Mouse (Mus musculus) gastrocnemius, postnatal 4 days (tissue): ENCODE results near the gene Ldlrap1. TPM values are rescaled to one million over a fixed set of nuclear protein-coding genes. Genes with fewer than 3 reads are reported as not detected.

Experiments
- DNase-seq, 2 experiments: peaks; one replicate each; pipeline ENCODE4 v3.0.0; 2021 to 2022; ENCODE audit warnings: low spot score in 2 of 2, mixed read lengths in 2 of 2
- total RNA-seq, 2 experiments: library from RNA; stranded (reverse); gene quantifications; 2 replicates each; pipeline ENCODE4 v1.2.3; 2021

Gene Ldlrap1
- total RNA-seq, 2 experiments from 2014 or later = 18.0 to 20.0 TPM

GRCm38 (mm10) chr4:134752911-134753426 is 14.9 kb downstream of the Ldlrap1 start:
- DNase-seq = no peak

DNA sequence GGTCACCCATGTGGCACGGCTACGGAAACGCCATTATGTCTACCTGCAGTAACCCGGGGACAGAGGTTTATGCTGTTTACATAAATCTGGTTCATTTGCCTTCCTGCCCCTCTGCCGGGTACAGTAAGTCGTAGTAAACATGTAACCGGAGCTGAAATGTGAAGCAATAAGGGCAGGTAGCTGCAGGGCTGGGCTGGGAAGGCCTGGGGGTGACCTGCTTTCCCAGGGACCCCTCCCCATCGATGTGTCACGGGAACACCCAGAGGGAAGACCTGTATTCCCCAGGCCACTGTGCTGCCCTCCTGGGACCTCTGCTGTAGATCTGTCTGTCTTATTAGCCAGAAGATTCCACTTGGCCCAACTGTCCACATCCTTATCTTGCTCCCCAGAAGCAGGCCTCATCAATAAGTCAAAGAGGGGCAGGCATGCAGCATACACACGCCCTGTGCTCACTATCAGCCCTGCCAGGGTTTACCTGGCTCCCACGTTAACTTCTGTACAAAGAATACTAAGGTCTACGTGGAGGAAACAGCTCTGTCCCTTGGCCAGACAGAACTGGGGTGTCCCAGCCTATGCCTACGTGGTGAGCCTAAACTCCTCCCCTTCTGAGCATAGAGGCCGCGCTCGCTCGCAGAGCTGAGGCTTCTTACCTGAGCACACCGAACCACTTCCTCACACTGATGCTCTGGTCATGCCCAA is 16.0 kb downstream of the Ldlrap1 start:
- DNase-seq = no peak

DNA sequence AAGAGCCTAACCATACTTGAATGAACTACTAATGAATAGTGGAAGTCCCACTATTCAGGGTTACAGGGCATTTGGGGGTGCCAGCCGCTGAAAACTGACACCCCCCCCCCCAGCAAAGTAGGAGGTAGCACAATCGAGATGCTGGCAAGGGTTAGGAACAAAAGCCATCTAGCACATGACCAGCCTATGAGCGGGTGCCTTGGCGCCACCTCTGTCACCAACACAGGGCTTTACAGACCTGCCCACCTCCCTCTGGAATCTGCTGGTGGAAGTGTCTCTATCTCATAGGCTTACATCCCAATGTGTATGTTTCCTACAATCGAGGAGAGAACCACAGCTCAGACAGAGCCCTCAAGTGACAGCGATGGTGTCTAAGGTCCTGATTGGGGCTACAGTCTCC is 17.0 kb downstream of the Ldlrap1 start:
- no peak for DNase-seq

DNA sequence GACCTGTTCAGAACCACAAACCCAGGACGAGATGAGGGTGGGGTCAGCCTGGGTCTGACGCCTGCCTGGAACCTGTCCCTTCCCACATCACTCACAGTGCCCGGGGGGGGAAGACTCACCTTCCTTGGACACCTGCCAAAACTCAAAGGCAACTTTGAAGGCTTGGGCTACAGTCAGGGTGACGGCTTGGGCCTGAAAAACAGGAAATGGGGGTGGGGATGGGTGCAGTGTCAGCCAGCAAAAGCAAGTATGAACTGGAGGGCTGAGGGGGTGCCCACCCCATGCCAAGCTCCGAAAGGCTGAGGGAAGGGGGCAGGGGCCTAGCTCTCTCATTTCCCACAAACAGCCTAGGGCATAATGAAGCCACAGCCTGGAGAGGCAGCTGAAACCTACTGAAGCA is 17.6 kb downstream of the Ldlrap1 start:
- no peak for DNase-seq

DNA sequence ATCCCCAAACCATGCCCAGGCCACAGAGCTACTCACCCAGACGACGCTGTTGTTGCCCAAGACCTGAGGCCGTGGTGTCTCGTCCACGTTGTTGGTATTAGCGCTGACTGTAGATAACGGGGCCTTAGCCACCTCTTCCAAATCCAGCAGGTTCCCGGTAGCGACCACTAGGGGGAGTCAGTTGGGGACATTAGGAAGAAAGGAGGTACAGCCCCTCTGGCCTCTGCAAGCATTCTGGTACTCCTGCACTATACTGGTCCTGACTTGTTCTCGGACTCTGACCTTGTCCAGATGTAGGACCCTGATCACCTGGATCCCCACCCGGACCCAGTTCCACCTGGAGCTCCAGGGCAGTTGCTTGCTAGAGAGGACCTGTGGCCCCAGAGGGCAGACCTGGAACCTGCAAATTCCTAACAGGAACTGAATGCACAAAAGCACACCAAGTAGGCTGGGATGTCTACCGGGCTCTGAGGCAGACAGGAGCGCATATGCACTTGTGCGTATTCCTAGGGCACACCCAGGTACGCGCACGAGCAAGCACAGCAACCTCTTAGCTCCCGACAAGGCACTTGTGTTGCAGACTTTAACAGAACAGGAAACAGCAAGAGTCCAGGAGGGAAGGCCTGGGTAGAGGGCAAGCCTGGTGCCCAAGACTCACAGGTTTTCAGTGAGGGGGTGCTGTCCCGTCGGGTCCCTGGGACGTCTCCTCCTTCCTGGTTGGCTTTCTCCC is 18.4 kb downstream of the Ldlrap1 start:
- no peak for DNase-seq

DNA sequence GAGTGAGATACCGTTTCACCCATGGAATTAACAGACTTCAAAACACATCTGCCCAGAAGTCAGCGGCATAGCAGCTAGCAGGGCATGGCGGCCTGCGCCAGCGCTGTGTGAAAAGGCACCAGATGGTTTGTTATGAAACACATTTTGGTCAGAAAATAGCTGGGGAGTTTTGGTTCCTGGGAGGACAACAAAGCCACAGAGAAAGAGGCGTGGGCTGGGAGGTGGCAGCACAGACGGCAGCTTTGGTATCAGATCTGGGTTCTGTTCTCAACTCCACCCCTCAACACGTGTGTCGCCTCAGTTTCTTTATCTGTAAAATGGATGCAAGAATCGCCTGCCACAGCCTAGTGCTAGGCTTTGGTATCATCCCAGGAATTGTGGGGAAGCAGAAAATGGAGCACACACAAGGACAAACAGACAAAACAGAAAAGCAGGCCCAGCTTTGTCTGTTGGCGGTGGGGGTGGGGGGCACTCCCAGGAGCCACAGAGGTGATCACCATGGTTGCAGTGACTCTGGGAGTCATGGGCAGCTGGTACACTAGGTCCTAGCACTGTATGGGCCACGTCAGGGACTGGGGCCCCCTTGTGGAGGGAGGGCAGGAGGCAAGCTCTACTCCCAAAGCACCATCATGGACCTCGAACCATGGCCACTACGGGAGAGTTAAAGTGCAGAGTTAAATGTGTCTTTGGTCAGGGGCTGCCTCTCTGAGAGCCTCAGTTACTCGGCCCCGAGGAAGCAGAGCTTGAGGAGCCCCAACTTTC is 21.7 kb downstream of the Ldlrap1 start:
- DNase-seq = no peak

- DNase-seq = no peak
Observed at GRCm38 (mm10) chr4:134743881-134744633, 23.8 kb downstream of the Ldlrap1 start.

GRCm38 (mm10) chr4:134741949-134742348 is 25.9 kb downstream of the Ldlrap1 start:
- DNase-seq = no peak

DNA sequence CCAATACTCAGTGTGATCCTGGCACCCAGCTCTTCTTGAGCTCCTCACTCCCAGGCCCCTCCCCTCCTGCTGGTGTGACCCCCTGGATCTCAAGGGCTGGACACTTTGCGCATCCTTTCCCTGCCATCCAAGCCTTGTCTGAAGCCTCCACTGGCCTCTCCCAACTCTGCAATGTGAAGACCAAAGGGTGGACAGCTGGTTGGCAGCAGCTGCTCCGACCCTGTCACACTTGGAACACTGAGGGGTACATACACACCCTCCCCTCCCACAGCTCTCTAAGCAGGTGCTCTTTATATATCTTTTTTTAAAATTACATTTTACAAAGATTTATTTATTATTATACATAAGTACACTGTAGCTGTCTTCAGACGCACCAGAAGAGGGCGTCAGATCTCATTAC is 27.6 kb downstream of the Ldlrap1 start:
- DNase-seq = no peak

- DNase-seq = no peak
Observed at GRCm38 (mm10) chr4:134739530-134739929, 28.3 kb downstream of the Ldlrap1 start.

GRCm38 (mm10) chr4:134737365-134737910 is 30.4 kb downstream of the Ldlrap1 start:
- no peak for DNase-seq

DNA sequence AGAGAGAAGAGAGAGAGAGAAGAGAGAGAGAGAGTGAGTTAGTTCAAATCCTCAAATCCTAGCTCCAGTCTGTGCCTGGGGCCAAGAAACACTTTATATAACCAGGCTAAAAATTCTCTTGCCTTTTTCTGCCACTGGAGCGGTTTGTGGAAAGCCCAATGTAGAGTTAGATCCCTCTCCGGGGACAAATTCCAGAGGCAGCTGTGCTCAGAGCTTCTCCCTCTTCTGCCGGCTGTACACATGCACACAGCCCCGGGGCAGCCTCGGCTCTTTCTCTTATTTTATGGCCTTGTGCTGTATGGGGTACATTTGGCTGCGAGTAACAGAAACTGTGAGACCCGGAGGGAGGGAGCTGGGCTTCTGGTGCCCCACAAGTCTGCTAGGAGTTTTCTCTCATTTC is 31.7 kb downstream of the Ldlrap1 start:
- DNase-seq = peak in 1 of 2 experiments; percentile 37

DNA sequence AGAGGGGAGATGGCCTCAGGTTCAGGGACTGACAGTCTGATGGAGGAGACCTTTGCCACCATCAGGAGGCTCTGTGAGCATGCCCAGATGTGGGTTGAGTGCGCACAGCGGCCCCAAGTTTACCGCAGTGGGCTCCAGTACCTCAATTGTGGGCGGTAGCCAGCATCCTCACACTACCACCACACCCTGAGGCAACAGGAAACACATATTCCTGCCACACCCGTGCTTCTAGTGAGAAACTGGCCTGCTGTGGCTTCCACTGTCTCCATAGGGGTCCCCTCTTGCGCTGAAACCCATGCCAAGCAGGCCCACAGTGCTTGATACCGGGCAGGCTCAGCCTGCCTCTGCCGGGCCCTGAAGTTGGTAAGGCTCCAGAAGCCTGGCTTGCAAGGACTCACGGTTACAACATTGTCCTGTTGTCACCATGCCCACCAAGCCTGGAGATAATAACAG is 33.2 kb downstream of the Ldlrap1 start:
- peak in 1 of 2 experiments; percentile 38 for DNase-seq

GRCm38 (mm10) chr4:134734038-134734628 is 33.7 kb downstream of the Ldlrap1 start:
- peak; percentile 61 to 75 for DNase-seq

- DNase-seq = no peak
Observed at GRCm38 (mm10) chr4:134733371-134733770, 34.5 kb downstream of the Ldlrap1 start.

DNA sequence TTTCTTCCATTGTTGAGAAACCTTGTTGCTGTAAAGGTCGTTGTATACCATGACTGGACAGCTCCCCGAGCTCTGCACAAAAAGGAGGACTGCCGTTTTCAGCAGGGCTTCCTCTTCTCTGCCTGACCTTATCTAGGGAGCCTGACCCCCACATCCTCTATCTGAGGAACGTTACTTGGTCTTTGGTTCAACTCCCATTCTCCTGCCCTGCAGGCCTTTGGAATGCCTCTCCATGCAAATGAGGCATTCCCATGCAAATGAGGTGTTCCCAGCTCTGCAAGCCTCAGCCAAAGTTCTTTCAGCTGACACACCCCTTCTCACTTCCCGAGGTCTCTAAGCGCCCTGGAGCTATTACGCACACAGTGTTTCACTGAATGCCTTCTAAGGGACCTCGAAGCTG is 37.7 kb downstream of the Ldlrap1 start:
- DNase-seq = no peak

DNA sequence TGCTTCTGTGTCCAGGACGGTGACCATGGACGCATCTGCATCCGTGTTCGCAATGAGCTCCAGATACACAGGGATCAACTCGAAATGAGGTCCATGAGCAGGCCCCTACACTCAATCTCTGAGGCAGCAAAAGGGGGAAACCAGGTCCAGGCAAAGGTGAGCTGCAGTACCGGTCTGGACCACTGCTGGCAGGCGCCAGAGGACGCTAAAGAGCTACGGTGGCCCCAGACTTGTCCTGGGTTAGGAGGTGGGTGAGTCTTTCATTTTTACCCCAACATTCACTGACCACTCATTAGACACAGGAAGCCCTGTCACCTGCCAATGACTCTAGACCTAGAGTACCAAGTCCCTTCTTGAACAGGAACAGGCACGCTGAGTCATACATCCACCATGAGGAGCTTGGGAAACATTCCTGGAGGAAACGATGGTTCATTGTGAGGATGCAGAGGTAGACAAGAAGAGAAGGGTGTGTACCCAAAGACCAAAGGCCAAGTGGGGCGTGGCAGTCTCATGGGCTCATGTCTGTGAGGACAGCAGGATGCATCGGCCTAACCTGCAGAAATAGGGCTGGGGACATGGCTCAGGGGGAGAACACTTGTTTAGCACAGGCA is 42.0 kb downstream of the Ldlrap1 start:
- DNase-seq = no peak

DNA sequence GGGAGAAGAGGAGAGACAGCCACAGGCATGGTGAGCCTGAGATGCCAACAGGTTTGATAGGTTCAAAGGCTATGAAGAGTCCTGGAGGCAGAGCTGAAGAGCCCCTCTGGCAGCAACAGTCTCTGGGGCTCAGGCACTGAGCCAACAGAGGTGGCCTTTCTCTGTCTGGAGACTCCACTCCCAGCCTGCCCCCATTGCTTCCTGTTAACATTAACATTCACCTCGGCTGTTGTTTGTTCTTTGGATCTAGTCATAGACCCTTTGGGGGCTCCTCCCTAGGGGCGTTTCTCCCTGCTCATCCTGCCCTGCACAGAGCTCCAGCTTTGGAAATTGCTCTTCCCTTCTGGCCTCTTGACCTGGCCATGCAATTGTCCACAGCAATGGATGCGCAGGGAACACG is 42.9 kb downstream of the Ldlrap1 start:
- no peak for DNase-seq

DNA sequence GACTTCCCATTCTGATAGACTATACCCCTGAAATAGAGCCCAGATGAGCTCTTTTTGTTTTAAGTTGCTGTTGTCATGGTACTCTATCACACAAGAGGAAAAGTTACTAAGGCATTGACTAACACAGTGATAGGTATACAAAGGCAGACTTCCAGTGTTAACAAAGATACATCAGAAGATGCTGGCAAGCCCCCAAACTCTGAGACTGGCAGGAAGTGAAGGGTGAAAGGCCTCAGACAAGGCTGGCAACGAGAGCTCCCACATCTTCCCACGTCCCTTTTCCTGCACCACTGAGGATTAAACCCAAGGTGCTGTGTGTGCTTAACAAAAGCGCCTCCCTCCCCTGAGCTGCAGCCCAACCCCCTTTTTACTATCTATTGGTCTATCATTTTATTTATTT is 44.6 kb downstream of the Ldlrap1 start:
- no peak for DNase-seq

DNA sequence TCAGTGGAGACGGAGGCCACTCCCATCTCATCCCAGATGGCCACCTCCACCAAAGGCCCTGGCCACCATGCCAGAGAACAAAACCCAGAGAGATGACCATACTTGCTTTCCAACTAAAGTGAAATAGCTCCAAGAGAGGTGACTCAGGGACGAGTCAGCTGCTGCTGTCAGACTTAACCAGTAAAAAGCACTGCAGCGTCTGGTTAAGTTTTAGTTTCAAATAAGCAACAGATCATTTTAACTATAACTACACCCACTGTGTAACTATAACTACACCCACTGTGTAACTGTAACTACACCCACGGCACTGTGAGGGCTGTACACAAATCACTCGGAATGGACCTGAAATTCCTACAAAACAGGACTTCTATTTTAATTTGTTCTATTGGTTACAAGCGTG is 46.7 kb downstream of the Ldlrap1 start:
- DNase-seq = no peak
